8 mouse cellular contexts compared by ENCODE assay signal in genomic region chr7:81858968-81859721, GRCm38 (mm10). TPM values are rescaled to one million over a fixed set of nuclear protein-coding genes. Genes with fewer than 3 reads are reported as not detected.
DNase-seq lines count a peak whose midpoint lies in the region; ATAC-seq and TF ChIP-seq lines count a peak whose summit lies in the region.

TSS of gene Tm6sf1 (plus strand) at chr7:81859001.

- no peak for TF ChIP-seq CTCF in layer of hippocampus, adult 2 months (conservative IDR thresholded peaks at IDR 0.05)
- no peak for TF ChIP-seq CTCF in forebrain, postnatal 0 days (IDR thresholded peaks at IDR 0.05; ENCODE audit: low read depth)
- TF ChIP-seq CTCF in hindbrain, postnatal 0 days (IDR thresholded peaks at IDR 0.05; ENCODE audit: low read depth): no peak; the same call in 1 of the 2 replicates
- 0 out of 2 replicates have a peak, but pooled peaks have one; percentile 42 for TF ChIP-seq CTCF in thymus, adult 2 months (IDR thresholded peaks at IDR 0.05; ENCODE audit: borderline replicate concordance, control insufficient read depth, extremely low read depth, insufficient read depth, low read length, poor library complexity)

- H3K4me2 ChIP-seq in forebrain, postnatal 0 days (ENCODE audit: low read depth): peak within 1 kb of the TSS; percentile 99
- H3K4me2 ChIP-seq in hindbrain, postnatal 0 days (ENCODE audit: low read depth, low read length): peak within 1 kb of the TSS; percentile 98
- H3K4me2 ChIP-seq in limb, embryonic 15.5 days: peak within 1 kb of the TSS; percentile 97
- H3K4me2 ChIP-seq in midbrain, embryonic 16.5 days (ENCODE audit: low read length): peak within 1 kb of the TSS; percentile 89

- peak within 1 kb of the TSS; percentile 72 for H3K9ac ChIP-seq in forebrain, postnatal 0 days
- peak within 1 kb of the TSS; percentile 60 for H3K9ac ChIP-seq in hindbrain, postnatal 0 days (replicated peaks; ENCODE audit: low read length)
- peak within 1 kb of the TSS; percentile 49 for H3K9ac ChIP-seq in limb, embryonic 15.5 days
- H3K9ac ChIP-seq in midbrain, embryonic 16.5 days (ENCODE audit: low read depth, low read length): peak within 1 kb of the TSS; percentile 80

- H3K27me3 ChIP-seq in forebrain, postnatal 0 days (ENCODE audit: insufficient read depth, low read length): no peaks in the 10 kb centered on the region; the same call in 1 of the 2 replicates
- no peaks in the 10 kb centered on the region; the same call in 1 of the 2 replicates for H3K27me3 ChIP-seq in hindbrain, postnatal 0 days (ENCODE audit: insufficient read depth, low read length)
- peaks cover 37% of the 10 kb centered on the region for H3K27me3 ChIP-seq in limb, embryonic 15.5 days
- H3K27me3 ChIP-seq in midbrain, embryonic 16.5 days (ENCODE audit: control insufficient read depth, insufficient read depth, low read depth, low read length): no peaks in the 10 kb centered on the region; the same call in 1 of the 2 replicates
- H3K27me3 ChIP-seq in thymus, adult 2 months (ENCODE audit: control insufficient read depth, insufficient read depth, low read length): no peaks in the 10 kb centered on the region

- no peaks in the 10 kb centered on the region for H3K4me1 ChIP-seq in forebrain, postnatal 0 days (ENCODE audit: insufficient read depth)
- peaks cover 4% of the 10 kb centered on the region; the same call in 1 of the 2 replicates for H3K4me1 ChIP-seq in hindbrain, postnatal 0 days (ENCODE audit: insufficient read depth, low read length)
- H3K4me1 ChIP-seq in limb, embryonic 15.5 days: peaks cover 22% of the 10 kb centered on the region
- H3K4me1 ChIP-seq in midbrain, embryonic 16.5 days (ENCODE audit: control insufficient read depth, insufficient read depth, low read length): peaks cover 15% of the 10 kb centered on the region
- H3K4me1 ChIP-seq in thymus, adult 2 months (replicated peaks; ENCODE audit: control insufficient read depth, insufficient read depth, low read length): peaks cover 48% of the 10 kb centered on the region

- no peaks in the 10 kb centered on the region for H3K36me3 ChIP-seq in forebrain, postnatal 0 days (ENCODE audit: insufficient read depth)
- no peaks in the 10 kb centered on the region for H3K36me3 ChIP-seq in hindbrain, postnatal 0 days (ENCODE audit: insufficient read depth, low read length)
- no peaks in the 10 kb centered on the region for H3K36me3 ChIP-seq in limb, embryonic 15.5 days
- H3K36me3 ChIP-seq in midbrain, embryonic 16.5 days (ENCODE audit: control insufficient read depth, insufficient read depth, low read length): no peaks in the 10 kb centered on the region
- H3K36me3 ChIP-seq in thymus, adult 2 months (ENCODE audit: control insufficient read depth, insufficient read depth, low read length): no peaks in the 10 kb centered on the region

- no peaks in the 10 kb centered on the region for H3K9me3 ChIP-seq in forebrain, postnatal 0 days (ENCODE audit: low read length)
- H3K9me3 ChIP-seq in hindbrain, postnatal 0 days (ENCODE audit: low read length): no peaks in the 10 kb centered on the region
- no peaks in the 10 kb centered on the region for H3K9me3 ChIP-seq in limb, embryonic 15.5 days
- H3K9me3 ChIP-seq in midbrain, embryonic 16.5 days (replicated peaks; ENCODE audit: control insufficient read depth, low read length, poor library complexity, severe bottlenecking): no peaks in the 10 kb centered on the region

- peak within 1 kb of the TSS; percentile 67 for H3K4me3 ChIP-seq in layer of hippocampus, adult 2 months
- peak within 1 kb of the TSS; percentile 63 for H3K4me3 ChIP-seq in forebrain, postnatal 0 days (ENCODE audit: low read depth, low read length)
- peak within 1 kb of the TSS; percentile 54 for H3K4me3 ChIP-seq in hindbrain, postnatal 0 days (ENCODE audit: low read length)
- peak within 1 kb of the TSS; percentile 57 for H3K4me3 ChIP-seq in limb, embryonic 15.5 days
- H3K4me3 ChIP-seq in midbrain, embryonic 16.5 days (ENCODE audit: low read depth, low read length): peak within 1 kb of the TSS; percentile 58
- peak within 1 kb of the TSS; percentile 81 for H3K4me3 ChIP-seq in thymus, adult 2 months (ENCODE audit: control insufficient read depth, insufficient read depth, low read length)

- peak; percentile 83 for ATAC-seq in forebrain, postnatal 0 days
- ATAC-seq in hindbrain, postnatal 0 days: peak; percentile 78
- no peak for ATAC-seq in limb, embryonic 15.5 days (ENCODE audit: insufficient number of reproducible peaks, low FRiP score, low TSS enrichment, low read depth)
- peak; percentile 73 for ATAC-seq in midbrain, embryonic 16.5 days

- no peak for TF ChIP-seq POLR2A in thymus, adult 2 months (IDR thresholded peaks at IDR 0.05; ENCODE audit: control insufficient read depth, extremely low read depth, insufficient read depth, low read length, poor library complexity)

- 2% methylated on average over 64 of the region's 64 CpGs for WGBS in forebrain, postnatal 0 days
- WGBS in hindbrain, postnatal 0 days: 2% methylated on average over 64 of the region's 64 CpGs
- WGBS in limb, embryonic 15.5 days: under 1% methylated on average over 64 of the region's 64 CpGs
- WGBS in midbrain, embryonic 16.5 days: under 1% methylated on average over 63 of the region's 64 CpGs
- under 1% methylated on average over 64 of the region's 64 CpGs for WGBS in thymus, adult 2 months

- no peak for DNase-seq in layer of hippocampus, adult 2 months (ENCODE audit: low spot score in 2 of 2)
- no peak for DNase-seq in layer of hippocampus, adult 9-10 months (ENCODE audit: low spot score)
- peak; percentile 58 to 72 for DNase-seq in adrenal gland, postnatal 36 days
- peak; percentile 46 for DNase-seq in forebrain, postnatal 0 days
- peak; percentile 52 for DNase-seq in hindbrain, postnatal 0 days (ENCODE audit: low spot score)
- DNase-seq in thymus, adult 2 months: peak; percentile 57

- H3K27ac ChIP-seq in layer of hippocampus, adult 2 months: peak within 1 kb of the TSS; percentile 74
- H3K27ac ChIP-seq in forebrain, postnatal 0 days (ENCODE audit: low read depth, low read length): no peak within 1 kb of the TSS; the same call in 1 of the 2 replicates
- H3K27ac ChIP-seq in hindbrain, postnatal 0 days: peak within 1 kb of the TSS; percentile 45; the same call in 1 of the 2 replicates
- peak within 1 kb of the TSS; percentile 47 for H3K27ac ChIP-seq in limb, embryonic 15.5 days
- H3K27ac ChIP-seq in midbrain, embryonic 16.5 days (ENCODE audit: low read length): no peak within 1 kb of the TSS
- H3K27ac ChIP-seq in thymus, adult 2 months (ENCODE audit: control insufficient read depth, insufficient read depth, low read length): peak within 1 kb of the TSS; percentile 96

RNA-seq across cellular contexts. Expression of gene Tm6sf1, which starts in this region (rescaled TPM):
- 10 to 100 TPM; 13.8 to 17.9 TPM for total RNA-seq in layer of hippocampus, adult 2 months (2021)
- 10 to 100 TPM; 10.5 to 18.3 TPM for total RNA-seq in adrenal gland, postnatal 36 days (2021)
- 5.4 and 12.9 TPM in 2 replicates for total RNA-seq in forebrain, postnatal 0 days (2014; rRNA removed)
- polyA plus RNA-seq in forebrain, postnatal 0 days (2015; fragmentation: Nextera tagmentation; extraction: Ambion mirVana): 5.0 and 7.0 TPM in 2 replicates
- 17.3 and 25.7 TPM in 2 replicates for total RNA-seq in hindbrain, postnatal 0 days (2014; rRNA removed)
- 12.4 and 12.7 TPM in 2 replicates for polyA plus RNA-seq in hindbrain, postnatal 0 days (2015; fragmentation: Nextera tagmentation; extraction: Ambion mirVana)
- 16.6 and 30.3 TPM in 2 replicates for polyA plus RNA-seq in limb, embryonic 15.5 days (2015; fragmentation: Nextera tagmentation; extraction: Ambion mirVana)
- 8.1 and 8.7 TPM in 2 replicates for polyA plus RNA-seq in midbrain, embryonic 16.5 days (2015; fragmentation: Nextera tagmentation; extraction: Ambion mirVana)
- 210 and 229 TPM in 2 replicates for polyA plus RNA-seq in thymus, adult 2 months (2012; rRNA removed)

Comparison
In these comparisons a context has a peak if more than half of its experiments do, and no peak if none do; other contexts are left out.
1. DNase-seq: peak in adrenal gland, postnatal 36 days (2 of 2), forebrain, postnatal 0 days (single experiment), hindbrain, postnatal 0 days (single experiment) and thymus, adult 2 months (single experiment); none in layer of hippocampus, adult 2 months (0 of 2) and layer of hippocampus, adult 9-10 months (single experiment).
2. H3K27ac ChIP-seq: peak in layer of hippocampus, adult 2 months (single experiment), hindbrain, postnatal 0 days (single experiment), limb, embryonic 15.5 days (single experiment) and thymus, adult 2 months (single experiment); none in forebrain, postnatal 0 days (single experiment) and midbrain, embryonic 16.5 days (single experiment).
3. Peak in every context shown above with its lines, with median percentiles within 50 percentile points of each other: H3K4me3 ChIP-seq, H3K4me2 ChIP-seq and H3K9ac ChIP-seq.